Mouse (Mus musculus): ENCODE measurements around the gene Lmntd1.
"Not testable (repeated sequence)": the region's sequence is repeated elsewhere in the genome, so short reads cannot be mapped to it uniquely, and the experiment has no call there.

Lmntd1 gene

DNA sequence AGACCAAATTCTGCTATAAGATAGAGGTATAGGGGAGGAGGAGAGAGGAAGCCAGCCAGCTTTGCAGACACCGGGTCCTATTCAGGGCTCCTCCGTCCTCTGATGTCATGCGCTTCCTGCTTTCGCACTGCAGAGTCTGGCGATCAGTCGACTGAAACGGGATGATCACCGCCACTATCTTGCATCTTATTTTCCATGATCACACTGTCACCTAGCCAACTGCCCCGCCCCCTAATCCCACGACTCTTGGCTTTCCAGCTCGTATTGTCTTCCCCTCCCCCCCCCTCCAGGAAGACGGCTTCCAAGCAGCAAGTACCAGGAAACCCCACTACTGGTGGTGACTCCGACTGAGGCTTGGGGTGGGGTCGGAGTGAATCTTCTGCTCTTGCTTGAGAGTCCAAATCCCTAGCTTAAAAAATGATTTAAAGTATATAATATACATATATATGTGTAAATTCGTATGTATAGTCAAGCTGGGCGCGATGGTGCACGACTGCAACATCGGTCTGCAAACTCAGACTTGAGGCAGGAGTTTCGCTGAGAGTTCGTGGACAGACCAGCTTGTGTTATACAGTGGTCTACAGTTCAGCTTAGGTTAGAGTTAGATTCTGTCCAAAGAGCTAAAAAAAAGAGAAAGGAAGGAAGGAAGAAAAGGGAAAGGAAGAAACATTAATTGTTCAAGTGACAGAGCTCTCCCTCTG is 274.0 kb downstream of the Lmntd1 start:
- peak; percentile 79 for DNase-seq

DNA sequence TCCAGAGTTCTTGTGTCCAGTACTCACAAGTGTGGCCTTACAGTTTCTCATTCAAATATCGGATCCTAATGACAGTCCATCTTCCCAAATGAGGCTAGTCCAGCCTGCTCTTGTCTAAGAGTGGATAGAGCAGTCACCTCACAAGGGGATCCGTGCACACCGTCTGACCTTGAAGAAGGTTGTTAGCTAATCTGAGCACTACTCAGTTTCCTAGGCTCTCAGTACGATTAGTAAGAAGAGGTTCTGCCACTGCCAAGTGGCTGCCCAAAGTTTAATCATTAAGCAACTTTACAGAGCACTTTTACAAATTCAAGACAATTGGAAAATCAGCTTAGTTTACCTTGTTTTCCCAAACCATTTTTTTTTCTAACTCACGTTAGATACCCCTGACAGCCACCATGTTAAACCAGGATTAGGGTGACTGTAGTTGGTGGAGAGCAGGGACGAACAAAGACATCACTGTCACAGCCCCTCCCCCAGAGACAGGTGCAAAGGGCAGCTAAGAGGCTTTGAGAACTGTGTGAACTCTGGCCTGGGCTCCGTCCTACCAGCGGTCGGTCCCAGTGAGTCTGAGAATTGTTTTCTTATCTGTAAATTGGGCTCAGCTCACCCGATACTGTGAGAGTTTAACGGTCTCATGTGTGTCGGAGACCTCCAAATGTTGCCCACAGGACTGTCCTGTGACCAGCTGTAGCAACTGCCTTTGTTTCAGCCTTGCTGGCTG is 275.4 kb downstream of the Lmntd1 start:
- no peak for DNase-seq

DNA sequence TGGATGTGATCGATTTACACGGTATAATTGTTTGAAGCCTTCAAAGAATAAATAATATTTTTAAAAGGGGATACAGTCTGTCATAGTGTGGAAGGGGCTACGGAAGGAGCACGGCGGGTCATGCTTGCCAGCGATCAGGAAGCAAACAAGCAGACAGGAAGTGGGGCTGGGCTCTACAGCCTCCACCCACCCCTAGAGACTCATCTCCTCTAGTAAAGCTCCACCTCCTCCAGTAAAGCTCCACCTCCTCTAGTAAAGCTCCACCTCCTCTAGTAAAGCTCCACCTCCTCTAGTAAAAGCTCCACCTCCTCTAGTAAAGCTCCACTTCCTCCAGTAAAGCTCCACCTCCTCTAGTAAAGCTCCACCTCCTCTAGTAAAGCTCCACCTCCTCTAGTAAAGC is 276.6 kb downstream of the Lmntd1 start:
- DNase-seq: not testable (repeated sequence)

DNA sequence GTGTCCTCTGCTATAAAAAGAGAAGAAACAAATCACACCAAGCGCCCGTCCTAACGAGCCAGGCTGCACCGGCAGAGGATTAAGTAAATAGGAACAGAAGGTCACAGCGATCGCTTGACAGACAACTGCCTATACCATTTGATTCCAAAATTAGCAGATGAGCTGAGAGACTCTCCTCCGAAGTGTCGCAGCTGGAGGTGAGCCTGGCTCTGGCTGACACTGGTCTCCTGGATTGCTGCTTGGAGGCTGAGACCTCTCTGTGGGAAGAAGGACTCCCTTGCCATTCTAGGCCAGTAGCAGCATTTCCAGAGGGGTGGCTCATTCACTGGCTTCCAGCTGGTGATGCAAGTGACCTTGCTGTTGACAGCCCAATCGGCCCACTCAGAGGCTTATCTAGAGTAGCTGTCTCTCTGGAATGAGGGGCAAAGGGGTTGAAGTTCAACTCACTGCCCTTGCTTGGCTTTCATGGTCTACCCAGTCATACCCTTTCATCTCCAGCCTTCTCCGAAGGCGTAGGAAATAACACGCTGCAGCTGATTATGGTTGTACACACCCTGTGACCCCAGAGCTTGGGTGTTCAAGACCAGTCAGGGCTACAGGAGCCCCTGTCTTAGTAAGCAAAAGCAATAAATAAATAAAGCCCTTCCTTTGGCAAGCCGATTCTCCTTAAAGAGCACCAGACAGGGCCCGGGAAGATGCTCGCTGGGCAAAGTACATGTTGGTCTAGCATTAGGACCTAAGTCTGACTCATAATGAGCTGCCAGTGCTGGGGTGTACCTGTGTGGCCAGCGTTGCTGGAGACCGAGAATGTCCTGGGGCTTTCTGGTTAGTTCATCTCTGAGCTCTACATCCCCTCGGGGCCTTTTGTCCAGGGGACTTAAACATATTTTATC is 278.0 kb downstream of the Lmntd1 start:
- no peak for DNase-seq

DNA sequence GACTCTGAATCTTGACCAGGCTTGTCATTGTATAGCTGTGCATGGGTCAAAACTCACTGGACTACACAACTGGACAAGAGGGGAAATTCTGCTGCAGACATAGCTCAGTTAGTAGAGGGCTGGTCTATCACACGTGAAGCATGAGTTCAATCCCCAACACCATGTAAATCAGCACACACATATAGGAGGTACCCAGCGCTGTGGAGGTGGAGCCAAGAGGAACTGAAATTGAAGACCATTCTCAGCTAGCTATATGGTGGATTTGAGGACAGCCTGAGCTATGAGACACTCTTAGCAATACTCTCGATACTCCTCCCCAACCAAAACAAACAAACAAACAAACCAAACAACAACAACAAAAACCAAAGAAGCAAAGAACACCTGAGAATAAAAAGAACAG is 279.9 kb downstream of the Lmntd1 start:
- DNase-seq: no peak

DNA sequence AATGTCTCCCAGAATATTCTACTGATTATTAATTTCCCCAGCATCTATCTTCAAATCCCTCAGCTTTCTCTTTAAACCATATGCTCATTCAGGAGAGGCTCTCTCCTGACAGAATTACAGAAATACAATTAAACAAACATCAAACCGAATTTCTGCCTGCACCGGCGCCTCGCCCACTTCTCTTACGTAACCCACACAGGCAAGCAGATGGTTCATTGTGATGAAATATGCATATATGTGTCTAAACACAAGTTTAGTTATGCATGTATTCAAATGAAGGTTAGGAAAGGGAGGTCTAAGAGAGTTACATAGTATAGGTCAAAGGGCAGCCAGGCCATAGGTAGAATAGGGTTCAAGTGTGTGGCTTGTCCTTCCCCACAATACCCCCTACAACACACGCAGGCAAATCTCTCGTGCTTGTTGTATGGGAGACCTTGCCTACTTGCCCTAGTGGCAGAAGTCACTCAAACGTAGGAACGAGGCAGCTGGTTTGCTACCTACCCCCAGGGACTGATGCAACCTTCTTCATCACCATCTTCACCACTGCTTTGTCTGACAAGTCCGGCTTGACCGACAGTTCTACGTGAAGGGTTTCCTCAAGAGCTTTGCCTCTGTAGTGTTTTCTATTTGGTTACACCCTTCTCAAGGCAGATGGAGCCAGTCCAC is 287.8 kb downstream of the Lmntd1 start:
- no peak for DNase-seq

DNA sequence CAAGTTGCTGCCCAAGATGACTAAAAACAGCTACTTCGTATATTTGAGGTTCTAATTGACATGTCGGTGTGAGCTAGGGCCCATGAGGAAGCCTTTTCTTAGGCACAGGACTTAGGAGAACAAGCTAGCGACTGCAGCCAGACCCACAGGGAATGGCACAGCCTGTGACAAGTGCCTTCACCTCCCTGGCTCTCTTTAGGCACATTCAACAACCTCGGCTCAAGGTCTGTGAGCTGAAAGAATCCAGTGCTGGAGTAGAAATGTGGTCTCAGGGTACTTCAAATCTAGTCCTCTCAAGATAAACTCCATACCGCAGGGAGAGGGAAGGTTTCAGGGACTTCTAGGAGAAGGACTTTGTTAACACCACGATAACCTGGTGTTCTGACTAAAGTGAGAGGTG is 289.0 kb downstream of the Lmntd1 start:
- DNase-seq: no peak

DNA sequence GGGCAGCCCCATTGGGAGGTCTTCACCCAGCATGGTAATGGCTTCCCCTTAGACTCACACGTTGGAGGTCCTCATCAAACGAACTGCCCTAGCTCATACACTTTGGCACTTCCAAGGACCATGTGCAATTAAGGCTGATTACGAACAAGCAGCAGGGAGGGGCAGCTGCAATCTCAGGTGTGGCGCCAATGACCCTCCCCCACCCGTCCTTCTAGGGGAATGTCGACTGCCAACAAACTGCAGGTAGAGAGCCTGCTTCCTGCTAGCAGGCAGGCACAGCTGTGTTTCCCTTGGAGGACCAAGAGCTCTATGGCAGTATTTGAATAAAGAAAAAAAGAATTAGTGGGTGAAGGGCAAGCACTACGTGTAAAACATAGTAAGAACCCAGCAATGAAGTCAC is 289.6 kb downstream of the Lmntd1 start:
- DNase-seq: no peak

DNA sequence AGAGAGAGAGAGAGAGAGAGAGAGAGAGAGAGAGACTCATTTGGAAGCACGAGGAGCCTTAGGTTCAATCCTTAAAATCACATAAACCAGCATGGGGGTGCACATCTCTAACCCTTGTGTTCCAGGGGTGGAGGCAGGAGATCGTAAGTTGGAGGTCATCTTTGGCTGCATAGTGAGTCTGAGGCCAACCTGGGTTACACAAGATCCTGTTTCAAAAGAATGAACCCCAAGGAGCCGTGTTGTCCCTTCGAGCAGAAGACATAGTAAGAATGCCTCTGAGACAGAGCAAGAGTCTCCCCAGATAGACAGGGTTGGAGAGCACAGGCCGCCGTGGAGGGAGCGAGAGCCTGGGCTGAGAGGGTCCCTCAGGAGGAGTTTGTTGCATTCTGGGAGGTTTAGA is 291.9 kb downstream of the Lmntd1 start:
- no peak for DNase-seq

DNA sequence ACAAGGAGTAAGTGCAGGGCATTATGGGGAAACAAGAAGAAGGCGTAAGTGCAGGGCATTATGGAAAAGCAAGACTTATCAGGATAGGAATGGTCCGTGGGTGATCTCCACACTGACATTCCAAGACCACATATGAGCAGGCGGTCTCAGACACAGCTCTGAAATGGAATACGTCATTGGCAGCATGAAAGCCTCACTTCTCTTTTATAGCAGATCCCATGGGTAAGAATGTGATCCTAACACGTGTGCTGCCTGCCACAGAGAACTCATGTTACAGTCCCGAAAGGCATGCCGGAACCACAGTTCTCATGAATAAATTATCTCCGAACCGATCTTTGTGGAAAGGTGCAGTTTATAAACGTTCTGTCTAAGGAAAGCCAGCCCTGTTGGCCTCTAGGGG is 294.0 kb downstream of the Lmntd1 start:
- no peak for DNase-seq
